Mouse (Mus musculus) forebrain, embryonic 14.5 days (tissue): ENCODE measurements around the gene Sfxn5. TPM values are rescaled to one million over a fixed set of nuclear protein-coding genes. Genes with fewer than 3 reads are reported as not detected.

Source experiments
- ATAC-seq: fragments of 200-750 bp; cut with Nextera tagmentation; 2 replicates; pipeline ENCODE4 v1.8.0; 2017; ENCODE audit warnings: mild to moderate bottlenecking, moderate library complexity
- DNase-seq: peaks from one replicate; pipeline ENCODE4 v3.0.0-alpha.2; 2015; ENCODE audit warnings: low spot score
- H3K27ac ChIP-seq: fragments of 300-500 bp; sonication (generic); 2 replicates; pipeline ENCODE4 v1.5.1; 2014; ENCODE audit warnings: low read depth, mild to moderate bottlenecking, control low read depth, low read length, moderate library complexity
- H3K27me3 ChIP-seq: fragments of 300-500 bp; sonication (generic); replicated peaks from 2 replicates; pipeline ENCODE4 v1.6.1; 2014; ENCODE audit warnings: low read length, control low read depth, mixed read lengths; ENCODE audit not compliant: control insufficient read depth, insufficient read depth
- H3K36me3 ChIP-seq: fragments of 300-500 bp; sonication (generic); 2 replicates; pipeline ENCODE4 v1.6.1; 2014; ENCODE audit warnings: low read length, control low read depth; ENCODE audit not compliant: control insufficient read depth, insufficient read depth
- H3K4me1 ChIP-seq: fragments of 300-500 bp; sonication (generic); 2 replicates; pipeline ENCODE4 v1.6.1; 2014; ENCODE audit warnings: antibody characterized with exemption, low read length, control low read depth; ENCODE audit not compliant: control insufficient read depth, insufficient read depth
- H3K4me2 ChIP-seq: fragments of 300-500 bp; sonication (generic); 2 replicates; pipeline ENCODE4 v1.6.1; 2014; ENCODE audit warnings: mild to moderate bottlenecking, control low read depth, low read length
- H3K4me3 ChIP-seq: fragments of 300-500 bp; sonication (generic); 2 replicates; pipeline ENCODE4 v1.5.1; 2014; ENCODE audit warnings: low read depth, low read length, control low read depth
- H3K9ac ChIP-seq: fragments of 300-500 bp; sonication (generic); 2 replicates; pipeline ENCODE4 v1.6.1; 2014; ENCODE audit warnings: mild to moderate bottlenecking, low read length, control low read depth, moderate library complexity
- H3K9me3 ChIP-seq: fragments of 300-500 bp; sonication (generic); replicated peaks from 2 replicates; pipeline ENCODE4 v1.6.1; 2016; ENCODE audit warnings: low read length, control low read depth, mixed read lengths; ENCODE audit not compliant: control insufficient read depth
- WGBS: fragments of 180-500 bp; shearing (Covaris S2); extraction: QIAGEN DNeasy Blood & Tissue Kit; methylation state at CpG from one replicate; pipeline ENCODE4 v1.1.7; 2014; 5-methylcytosine and 5-hydroxymethylcytosine counted together
- polyA plus RNA-seq: library from polyadenylated mRNA; unstranded; fragments of >200 nt; fragmentation: Nextera tagmentation; extraction: Ambion mirVana; gene quantifications from 2 replicates; pipeline ENCODE4 v1.2.1, GENCODE M21; 2014

The Sfxn5 gene
- polyA plus RNA-seq, 1 experiment from 2014 or later = 15.2 TPM

- Histone ChIP-seq H3K4me2 (0 out of 2 replicates have a peak overlapping the region, but pooled peaks have one; percentile 13), H3K36me3 (0 out of 2 replicates have a peak, but pooled peaks cover 3% of the 10 kb centered on the region), H3K4me3 (no peak overlapping the region), H3K27ac (peak overlapping the region; percentile 73), H3K4me1 (peaks cover 11% of the 10 kb centered on the region), H3K9me3 (no peaks in the 10 kb centered on the region), H3K27me3 (no peaks in the 10 kb centered on the region), H3K9ac (peak overlapping the region; percentile 32)
- ATAC-seq = peak; percentile 62
- WGBS = 21% methylated on average over 9 of the region's 9 CpGs
- DNase-seq = peak; percentile 59
Observed at GRCm38 (mm10) chr6:85314064-85314798, 19.0 kb downstream of the Sfxn5 start.

GRCm38 (mm10) chr6:85307894-85308293 is 25.3 kb downstream of the Sfxn5 start:
- no peak for ATAC-seq
- Histone ChIP-seq H3K27me3 (no peaks in the 10 kb centered on the region), H3K4me2 (no peak overlapping the region), H3K4me1 (peaks cover 5% of the 10 kb centered on the region; the same call in 1 of the 2 replicates), H3K9me3 (no peaks in the 10 kb centered on the region), H3K36me3 (no peaks in the 10 kb centered on the region), H3K4me3 (no peak overlapping the region), H3K27ac (no peak overlapping the region), H3K9ac (no peak overlapping the region)
- DNase-seq = no peak
- 78% methylated on average over 4 of the region's 4 CpGs for WGBS

GRCm38 (mm10) chr6:85306375-85306774 is 26.8 kb downstream of the Sfxn5 start:
- Histone ChIP-seq H3K4me2 (no peak overlapping the region), H3K9me3 (no peaks in the 10 kb centered on the region), H3K4me3 (no peak overlapping the region), H3K36me3 (no peaks in the 10 kb centered on the region), H3K27me3 (no peaks in the 10 kb centered on the region), H3K27ac (no peak overlapping the region), H3K9ac (no peak overlapping the region), H3K4me1 (peaks cover 13% of the 10 kb centered on the region)
- WGBS = 96% methylated on average over 3 of the region's 3 CpGs
- ATAC-seq (no peak), DNase-seq (no peak)

- H3K27ac ChIP-seq = no peak overlapping the region
- peaks cover 13% of the 10 kb centered on the region for H3K4me1 ChIP-seq
- no peaks in the 10 kb centered on the region for H3K27me3 ChIP-seq
- no peak overlapping the region for H3K4me3 ChIP-seq
- no peaks in the 10 kb centered on the region for H3K36me3 ChIP-seq
- no peak overlapping the region for H3K4me2 ChIP-seq
- DNase-seq = no peak
- ATAC-seq = no peak
- H3K9me3 ChIP-seq = no peaks in the 10 kb centered on the region
- no peak overlapping the region for H3K9ac ChIP-seq
Observed at GRCm38 (mm10) chr6:85305826-85306225, 27.4 kb downstream of the Sfxn5 start.

GRCm38 (mm10) chr6:85304966-85305365 is 28.3 kb downstream of the Sfxn5 start:
- Histone ChIP-seq H3K36me3 (no peaks in the 10 kb centered on the region), H3K27me3 (no peaks in the 10 kb centered on the region), H3K9me3 (no peaks in the 10 kb centered on the region), H3K27ac (no peak overlapping the region), H3K4me3 (no peak overlapping the region), H3K9ac (no peak overlapping the region), H3K4me2 (no peak overlapping the region), H3K4me1 (peaks cover 13% of the 10 kb centered on the region)
- DNase-seq (no peak), ATAC-seq (no peak)
- WGBS = 20% methylated on average over 5 of the region's 5 CpGs

GRCm38 (mm10) chr6:85302326-85303055 is 30.7 kb downstream of the Sfxn5 start:
- DNase-seq = peak; percentile 93
- no peaks in the 10 kb centered on the region for H3K36me3 ChIP-seq
- H3K9ac ChIP-seq = no peak overlapping the region; the same call in 1 of the 2 replicates
- ATAC-seq = peak; percentile 87
- peak overlapping the region; percentile 81 for H3K27ac ChIP-seq
- no peaks in the 10 kb centered on the region for H3K27me3 ChIP-seq
- peak overlapping the region; percentile 20; the same call in 1 of the 2 replicates for H3K4me2 ChIP-seq
- WGBS = 20% methylated on average over 3 of the region's 3 CpGs
- H3K4me1 ChIP-seq = peaks cover 13% of the 10 kb centered on the region
- H3K4me3 ChIP-seq = no peak overlapping the region
- no peaks in the 10 kb centered on the region for H3K9me3 ChIP-seq

GRCm38 (mm10) chr6:85295384-85296167 is 37.6 kb downstream of the Sfxn5 start:
- Histone ChIP-seq H3K4me1 (peaks cover 21% of the 10 kb centered on the region), H3K4me2 (no peak overlapping the region), H3K4me3 (no peak overlapping the region), H3K9me3 (no peaks in the 10 kb centered on the region), H3K27ac (peak overlapping the region; percentile 55), H3K9ac (no peak overlapping the region), H3K27me3 (no peaks in the 10 kb centered on the region), H3K36me3 (no peaks in the 10 kb centered on the region)
- ATAC-seq = peak; percentile 60
- WGBS = 42% methylated on average over 7 of the region's 7 CpGs
- DNase-seq = peak; percentile 78

GRCm38 (mm10) chr6:85294004-85294379 is 39.2 kb downstream of the Sfxn5 start:
- Histone ChIP-seq H3K27ac (peak overlapping the region; percentile 90), H3K9ac (0 out of 2 replicates have a peak overlapping the region, but pooled peaks have one; percentile 17), H3K4me2 (no peak overlapping the region), H3K9me3 (no peaks in the 10 kb centered on the region), H3K4me1 (peaks cover 21% of the 10 kb centered on the region), H3K27me3 (no peaks in the 10 kb centered on the region), H3K36me3 (no peaks in the 10 kb centered on the region), H3K4me3 (no peak overlapping the region)
- 7% methylated on average over 5 of the region's 5 CpGs for WGBS
- DNase-seq (no peak), ATAC-seq (no peak)
